Mouse (Mus musculus): Measurements from ENCODE around the gene Git1. TPM values are rescaled to one million over a fixed set of nuclear protein-coding genes. Genes with fewer than 3 reads are reported as not detected.

The Git1 gene
- polyA plus RNA-seq, 1 experiment from 2014 or later, result 13.6 TPM

DNA sequence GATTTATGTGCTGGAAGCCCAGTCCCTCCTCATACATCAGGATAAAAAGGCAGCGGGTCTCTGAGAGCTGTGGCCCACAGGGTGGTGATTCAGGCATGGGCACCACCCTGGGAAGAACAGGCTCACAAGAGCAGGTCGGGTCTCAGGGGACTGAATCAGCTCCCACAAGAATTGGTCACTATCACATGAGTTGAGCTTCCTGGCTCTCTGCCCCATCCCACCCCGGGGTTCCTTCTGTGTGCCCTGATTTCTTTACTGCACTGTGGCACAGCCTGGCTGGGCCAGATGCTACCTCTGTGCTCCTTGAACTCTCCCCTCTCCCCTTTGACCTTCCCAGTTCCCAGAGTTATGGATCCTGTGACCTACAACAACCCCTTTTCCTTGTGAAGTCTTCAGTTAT, 10.3 kb upstream of the Git1 start:
- Histone ChIP-seq H3K4me3 (ENCODE audit: control insufficient read depth in 1 of 2, insufficient read depth in 1 of 2, low read depth in 1 of 2, low read length in 2 of 2) (no peak overlapping the region), H3K27me3 (ENCODE audit: control insufficient read depth, insufficient read depth, low read length) (no peaks in the 10 kb centered on the region), H3K36me3 (ENCODE audit: control insufficient read depth, insufficient read depth, low read length) (no peaks in the 10 kb centered on the region), H3K27ac (replicated peaks in 1 of 2; ENCODE audit: control insufficient read depth in 1 of 2, insufficient read depth in 1 of 2, low read depth in 2 of 2, low read length in 2 of 2) (no peak overlapping the region), H3K9ac (ENCODE audit: low read length) (no peak overlapping the region), H3K9me3 (ENCODE audit: control insufficient read depth, low read length) (no peaks in the 10 kb centered on the region), H3K4me2 (ENCODE audit: low read length) (no peak overlapping the region), H3K4me1 (ENCODE audit: control insufficient read depth in 2 of 2, insufficient read depth in 2 of 2, low read length in 2 of 2) (peaks cover 6 to 14% of the 10 kb centered on the region in 2 experiments)
- 50% methylated on average over 3 of the region's 3 CpGs for WGBS
- no peak for ATAC-seq (ENCODE audit: insufficient number of reproducible peaks, insufficient read depth, low FRiP score, low read depth)

DNA sequence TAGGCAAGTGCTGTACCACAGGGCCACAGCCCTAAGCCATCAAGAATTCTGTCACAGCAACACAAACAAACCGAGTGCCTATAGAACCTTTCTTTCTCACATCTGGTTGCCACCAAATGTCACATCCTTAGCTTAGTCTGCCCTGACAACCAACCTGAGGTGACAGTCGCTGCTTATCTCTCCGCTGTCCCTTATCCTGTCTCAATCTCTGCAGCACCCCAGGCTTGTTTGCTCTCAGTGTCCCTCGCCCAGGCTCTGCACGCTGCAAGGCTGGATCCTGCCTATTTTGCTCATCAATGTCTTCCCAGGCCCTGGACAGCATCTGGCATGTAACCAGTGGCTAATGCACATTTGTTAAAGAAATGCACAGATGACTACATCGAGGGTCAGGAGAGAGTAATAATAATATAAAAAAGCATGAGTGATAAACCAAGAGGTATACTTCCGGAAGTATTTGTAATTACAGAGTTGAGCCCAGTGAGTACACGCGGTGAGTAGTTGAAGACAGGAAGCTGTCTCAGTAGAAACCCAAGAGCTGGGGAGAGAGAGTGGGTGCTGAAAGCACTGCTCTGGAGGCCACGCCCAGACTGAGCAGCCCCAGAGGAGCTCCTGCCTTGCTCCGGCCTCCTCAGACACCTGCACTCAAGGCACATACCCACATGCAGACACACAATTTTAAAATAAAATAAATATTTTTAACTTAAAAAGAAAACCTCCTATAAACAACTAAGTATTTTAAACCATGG, 9.7 kb upstream of the Git1 start:
- Histone ChIP-seq H3K27me3 (ENCODE audit: control insufficient read depth, insufficient read depth, low read length) (no peaks in the 10 kb centered on the region), H3K9me3 (ENCODE audit: control insufficient read depth, low read length) (no peaks in the 10 kb centered on the region), H3K4me3 (ENCODE audit: control insufficient read depth in 1 of 2, insufficient read depth in 1 of 2, low read depth in 1 of 2, low read length in 2 of 2) (no peak overlapping the region), H3K36me3 (ENCODE audit: control insufficient read depth, insufficient read depth, low read length) (no peaks in the 10 kb centered on the region), H3K27ac (replicated peaks in 1 of 2; ENCODE audit: control insufficient read depth in 1 of 2, insufficient read depth in 1 of 2, low read depth in 2 of 2, low read length in 2 of 2) (no peak overlapping the region), H3K4me2 (ENCODE audit: low read length) (no peak overlapping the region), H3K9ac (ENCODE audit: low read length) (no peak overlapping the region), H3K4me1 (ENCODE audit: control insufficient read depth in 2 of 2, insufficient read depth in 2 of 2, low read length in 2 of 2) (peaks cover 12 to 16% of the 10 kb centered on the region in 2 experiments)
- ATAC-seq (ENCODE audit: insufficient number of reproducible peaks, insufficient read depth, low FRiP score, low read depth), result no peak
- WGBS, result 34% methylated on average over 11 of the region's 11 CpGs

DNA sequence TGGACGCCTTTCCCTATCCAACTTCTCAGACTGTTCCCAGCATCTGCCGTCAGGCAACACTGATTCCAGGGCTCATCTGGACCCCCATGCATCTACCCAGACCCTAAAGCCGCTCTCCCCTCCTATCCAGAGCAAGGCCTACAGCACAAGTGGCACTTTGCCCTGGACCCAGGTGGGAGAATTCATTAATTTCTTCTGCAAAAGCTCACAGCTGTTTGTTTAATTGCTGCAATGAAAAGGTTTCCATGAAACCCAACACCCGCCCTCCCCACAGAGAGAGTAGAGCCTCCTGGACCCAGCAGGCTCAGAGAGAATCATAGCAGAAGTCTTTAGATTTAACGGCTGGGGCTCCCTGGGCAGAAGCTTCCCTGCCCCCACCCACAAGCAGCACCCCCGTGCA, 8.1 kb upstream of the Git1 start:
- Histone ChIP-seq H3K4me1 (ENCODE audit: control insufficient read depth in 2 of 2, insufficient read depth in 2 of 2, low read length in 2 of 2) (peaks cover 19 to 24% of the 10 kb centered on the region in 2 experiments), H3K4me3 (ENCODE audit: control insufficient read depth in 1 of 2, insufficient read depth in 1 of 2, low read depth in 1 of 2, low read length in 2 of 2) (no peak overlapping the region), H3K27me3 (ENCODE audit: control insufficient read depth, insufficient read depth, low read length) (no peaks in the 10 kb centered on the region), H3K27ac (replicated peaks in 1 of 2; ENCODE audit: control insufficient read depth in 1 of 2, insufficient read depth in 1 of 2, low read depth in 2 of 2, low read length in 2 of 2) (no peak overlapping the region), H3K9me3 (ENCODE audit: control insufficient read depth, low read length) (no peaks in the 10 kb centered on the region), H3K36me3 (ENCODE audit: control insufficient read depth, insufficient read depth, low read length) (no peaks in the 10 kb centered on the region), H3K4me2 (ENCODE audit: low read length) (no peak overlapping the region), H3K9ac (ENCODE audit: low read length) (no peak overlapping the region)
- 72% methylated on average over 6 of the region's 6 CpGs for whole genome bisulfite sequencing
- no peak for ATAC-seq (ENCODE audit: insufficient number of reproducible peaks, insufficient read depth, low FRiP score, low read depth)

DNA sequence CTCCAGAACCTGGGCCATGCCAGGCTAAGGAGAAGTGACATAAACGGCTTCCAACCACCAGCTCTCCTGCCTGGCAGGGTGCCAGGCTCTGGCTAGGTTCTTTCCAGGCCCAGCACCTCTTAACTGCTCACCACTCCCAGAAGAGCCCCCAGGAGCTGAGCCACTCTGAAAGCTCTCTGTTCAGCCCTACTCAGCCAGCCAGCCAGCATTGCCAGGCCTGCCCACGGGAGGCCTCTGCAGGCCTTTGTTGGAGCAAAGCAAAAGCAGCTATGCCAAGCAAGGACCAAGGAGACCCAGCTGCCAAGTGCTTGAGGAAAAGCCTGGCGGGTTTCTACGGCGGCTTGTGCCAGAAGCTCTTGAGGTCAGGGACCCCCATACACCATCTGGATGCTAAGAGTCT, 6.6 kb upstream of the Git1 start:
- 63% methylated on average over 5 of the region's 5 CpGs for WGBS

GRCm38 (mm10) chr11:77488771-77489581, 4.4 kb upstream of the Git1 start:
- 3% methylated on average over 55 of the region's 55 CpGs for WGBS
- no peaks in the 10 kb centered on the region for H3K27me3 ChIP-seq (ENCODE audit: control insufficient read depth, insufficient read depth, low read length)
- peak overlapping the region; percentile 85 to 87 for H3K4me3 ChIP-seq (ENCODE audit: control insufficient read depth in 1 of 2, insufficient read depth in 1 of 2, low read depth in 1 of 2, low read length in 2 of 2)
- H3K36me3 ChIP-seq (ENCODE audit: control insufficient read depth, insufficient read depth, low read length), result no peaks in the 10 kb centered on the region
- ATAC-seq (ENCODE audit: insufficient number of reproducible peaks, insufficient read depth, low FRiP score, low read depth), result no peak
- H3K27ac ChIP-seq (replicated peaks in 1 of 2; ENCODE audit: control insufficient read depth in 1 of 2, insufficient read depth in 1 of 2, low read depth in 2 of 2, low read length in 2 of 2), result no peak overlapping the region; a peak in 1 of 4 replicates
- peaks cover 29 to 39% of the 10 kb centered on the region in 2 experiments for H3K4me1 ChIP-seq (ENCODE audit: control insufficient read depth in 2 of 2, insufficient read depth in 2 of 2, low read length in 2 of 2)
- H3K9ac ChIP-seq (ENCODE audit: low read length), result peak overlapping the region; percentile 86
- H3K9me3 ChIP-seq (ENCODE audit: control insufficient read depth, low read length), result no peaks in the 10 kb centered on the region
- peak overlapping the region; percentile 99 for H3K4me2 ChIP-seq (ENCODE audit: low read length)

More for the DNA sequence above, 6.6 kb upstream of the Git1 start:
- peaks cover 26 to 36% of the 10 kb centered on the region in 2 experiments for H3K4me1 ChIP-seq (ENCODE audit: control insufficient read depth in 2 of 2, insufficient read depth in 2 of 2, low read length in 2 of 2)
- no peak overlapping the region for H3K4me3 ChIP-seq (ENCODE audit: control insufficient read depth in 1 of 2, insufficient read depth in 1 of 2, low read depth in 1 of 2, low read length in 2 of 2)
- no peak overlapping the region for H3K27ac ChIP-seq (replicated peaks in 1 of 2; ENCODE audit: control insufficient read depth in 1 of 2, insufficient read depth in 1 of 2, low read depth in 2 of 2, low read length in 2 of 2)
- ATAC-seq (ENCODE audit: insufficient number of reproducible peaks, insufficient read depth, low FRiP score, low read depth), result no peak
- H3K4me2 ChIP-seq (ENCODE audit: low read length), result no peak overlapping the region
- no peak overlapping the region for H3K9ac ChIP-seq (ENCODE audit: low read length)
- no peaks in the 10 kb centered on the region for H3K9me3 ChIP-seq (ENCODE audit: control insufficient read depth, low read length)
- H3K36me3 ChIP-seq (ENCODE audit: control insufficient read depth, insufficient read depth, low read length), result no peaks in the 10 kb centered on the region
- no peaks in the 10 kb centered on the region for H3K27me3 ChIP-seq (ENCODE audit: control insufficient read depth, insufficient read depth, low read length)

GRCm38 (mm10) chr11:77489591-77490235, 3.6 kb upstream of the Git1 start, which contains the start of gene Ankrd13b:
Gene Ankrd13b, minus strand, starts transcription at chr11:77489678.
- ATAC-seq (ENCODE audit: insufficient number of reproducible peaks, insufficient read depth, low FRiP score, low read depth), result no peak
- peaks cover 34 to 45% of the 10 kb centered on the region in 2 experiments for H3K4me1 ChIP-seq (ENCODE audit: control insufficient read depth in 2 of 2, insufficient read depth in 2 of 2, low read length in 2 of 2)
- no peaks in the 10 kb centered on the region for H3K9me3 ChIP-seq (ENCODE audit: control insufficient read depth, low read length)
- peak within 1 kb of the TSS; percentile 85 to 87 for H3K4me3 ChIP-seq (ENCODE audit: control insufficient read depth in 1 of 2, insufficient read depth in 1 of 2, low read depth in 1 of 2, low read length in 2 of 2)
- H3K9ac ChIP-seq (ENCODE audit: low read length), result peak within 1 kb of the TSS; percentile 86
- peak within 1 kb of the TSS in 1 of 2 experiments; percentile 1; a peak in 2 of 4 replicates for H3K27ac ChIP-seq (replicated peaks in 1 of 2; ENCODE audit: control insufficient read depth in 1 of 2, insufficient read depth in 1 of 2, low read depth in 2 of 2, low read length in 2 of 2)
- H3K4me2 ChIP-seq (ENCODE audit: low read length), result peak within 1 kb of the TSS; percentile 99
- H3K27me3 ChIP-seq (ENCODE audit: control insufficient read depth, insufficient read depth, low read length), result no peaks in the 10 kb centered on the region
- WGBS, result 1% methylated on average over 73 of the region's 87 CpGs
- no peaks in the 10 kb centered on the region for H3K36me3 ChIP-seq (ENCODE audit: control insufficient read depth, insufficient read depth, low read length)

DNA sequence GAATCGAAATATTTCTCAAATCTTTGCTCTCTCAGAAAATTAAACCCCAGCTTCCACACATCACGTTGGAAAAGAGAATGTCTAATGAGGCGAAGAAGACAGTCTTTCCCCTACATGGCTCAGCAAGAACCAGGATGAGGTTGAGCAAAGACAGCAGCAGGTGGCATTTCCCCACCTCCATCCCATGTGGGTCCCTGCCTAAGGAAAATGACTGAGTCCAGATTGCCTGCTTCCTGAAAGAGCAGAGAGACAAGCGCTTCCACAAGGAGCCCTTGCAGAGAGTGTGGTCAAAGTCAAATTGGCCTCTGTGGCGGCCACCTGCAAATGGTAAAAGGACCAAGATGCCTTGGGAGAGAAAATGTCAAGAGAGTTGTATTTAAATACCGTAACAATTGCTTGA, 2.9 kb upstream of the Git1 start:
- no peaks in the 10 kb centered on the region for H3K36me3 ChIP-seq (ENCODE audit: control insufficient read depth, insufficient read depth, low read length)
- no peaks in the 10 kb centered on the region for H3K27me3 ChIP-seq (ENCODE audit: control insufficient read depth, insufficient read depth, low read length)
- 72% methylated on average over 6 of the region's 6 CpGs for WGBS
- H3K4me1 ChIP-seq (ENCODE audit: control insufficient read depth in 2 of 2, insufficient read depth in 2 of 2, low read length in 2 of 2), result peaks cover 34 to 52% of the 10 kb centered on the region in 2 experiments
- H3K4me2 ChIP-seq (ENCODE audit: low read length), result peak overlapping the region; percentile 99
- H3K4me3 ChIP-seq (ENCODE audit: control insufficient read depth in 1 of 2, insufficient read depth in 1 of 2, low read depth in 1 of 2, low read length in 2 of 2), result peak overlapping the region in 1 of 2 experiments; percentile 87; a peak in 1 of 4 replicates
- H3K9me3 ChIP-seq (ENCODE audit: control insufficient read depth, low read length), result no peaks in the 10 kb centered on the region
- ATAC-seq (ENCODE audit: insufficient number of reproducible peaks, insufficient read depth, low FRiP score, low read depth), result no peak
- peak overlapping the region in 1 of 2 experiments; percentile 1; a peak in 1 of 4 replicates for H3K27ac ChIP-seq (replicated peaks in 1 of 2; ENCODE audit: control insufficient read depth in 1 of 2, insufficient read depth in 1 of 2, low read depth in 2 of 2, low read length in 2 of 2)
- 0 out of 2 replicates have a peak overlapping the region, but pooled peaks have one; percentile 27 for H3K9ac ChIP-seq (ENCODE audit: low read length)

Measured in heart, embryonic 14.5 days (tissue).